Comparison of ENCODE assay signal across 8 mouse cellular contexts in genomic region chr5:43235997-43236396, GRCm38 (mm10). TPM values are rescaled to one million over a fixed set of nuclear protein-coding genes. Genes with fewer than 3 reads are reported as not detected.
DNase-seq lines count a peak whose midpoint lies in the region; ATAC-seq lines count a peak whose summit lies in the region.

No protein-coding gene starts in this region.

- peak overlapping the region; percentile 95 for H3K4me3 ChIP-seq in lung, embryonic 16.5 days (ENCODE audit: low read length)
- H3K4me3 ChIP-seq in forebrain, embryonic 11.5 days (ENCODE audit: low read depth, low read length): peak overlapping the region; percentile 82
- peak overlapping the region; percentile 98 for H3K4me3 ChIP-seq in neural tube, embryonic 15.5 days (replicated peaks)

- no peak overlapping the region for H3K27ac ChIP-seq in lung, embryonic 16.5 days (ENCODE audit: low read length)
- H3K27ac ChIP-seq in forebrain, embryonic 11.5 days (ENCODE audit: low read depth, low read length): no peak overlapping the region
- H3K27ac ChIP-seq in neural tube, embryonic 15.5 days (replicated peaks): peak overlapping the region; percentile 100; the same call in 1 of the 2 replicates

- H3K36me3 ChIP-seq in lung, embryonic 16.5 days (ENCODE audit: control insufficient read depth, insufficient read depth, low read length): no peaks in the 10 kb centered on the region
- no peaks in the 10 kb centered on the region for H3K36me3 ChIP-seq in forebrain, embryonic 11.5 days (ENCODE audit: control insufficient read depth, insufficient read depth, low read length)
- no peaks in the 10 kb centered on the region for H3K36me3 ChIP-seq in neural tube, embryonic 15.5 days

- peaks cover 8% of the 10 kb centered on the region; the same call in 1 of the 2 replicates for H3K4me1 ChIP-seq in lung, embryonic 16.5 days (replicated peaks; ENCODE audit: control insufficient read depth, insufficient read depth, low read length)
- H3K4me1 ChIP-seq in forebrain, embryonic 11.5 days (replicated peaks; ENCODE audit: control insufficient read depth, insufficient read depth, low read length): no peaks in the 10 kb centered on the region
- peaks cover 25% of the 10 kb centered on the region for H3K4me1 ChIP-seq in neural tube, embryonic 15.5 days

- ATAC-seq in lung, embryonic 16.5 days (ENCODE audit: low read depth): no peak
- ATAC-seq in forebrain, embryonic 11.5 days (replicated peaks; ENCODE audit: low FRiP score): no peak
- no peak for ATAC-seq in neural tube, embryonic 15.5 days (ENCODE audit: low FRiP score)

- H3K9me3 ChIP-seq in lung, embryonic 16.5 days (ENCODE audit: control insufficient read depth, low read length): no peaks in the 10 kb centered on the region
- no peaks in the 10 kb centered on the region for H3K9me3 ChIP-seq in forebrain, embryonic 11.5 days (ENCODE audit: control insufficient read depth, low read length)
- H3K9me3 ChIP-seq in neural tube, embryonic 15.5 days (replicated peaks): no peaks in the 10 kb centered on the region

- H3K27me3 ChIP-seq in lung, embryonic 16.5 days (ENCODE audit: control insufficient read depth, insufficient read depth, low read depth, low read length): no peaks in the 10 kb centered on the region
- peaks cover 3% of the 10 kb centered on the region; the same call in 1 of the 2 replicates for H3K27me3 ChIP-seq in forebrain, embryonic 11.5 days (ENCODE audit: control insufficient read depth, insufficient read depth, low read length)
- H3K27me3 ChIP-seq in neural tube, embryonic 15.5 days (replicated peaks): no peaks in the 10 kb centered on the region

- WGBS in lung, embryonic 16.5 days: 37% methylated on average over 5 of the region's 5 CpGs
- 37% methylated on average over 5 of the region's 5 CpGs for WGBS in forebrain, embryonic 11.5 days
- WGBS in neural tube, embryonic 15.5 days: 9% methylated on average over 5 of the region's 5 CpGs

- H3K9ac ChIP-seq in lung, embryonic 16.5 days (ENCODE audit: low read length): no peak overlapping the region
- H3K9ac ChIP-seq in forebrain, embryonic 11.5 days (ENCODE audit: low read length): no peak overlapping the region
- peak overlapping the region; percentile 100 for H3K9ac ChIP-seq in neural tube, embryonic 15.5 days (replicated peaks)

- peak overlapping the region; percentile 95 for H3K4me2 ChIP-seq in lung, embryonic 16.5 days (ENCODE audit: low read depth, low read length)
- peak overlapping the region; percentile 96; the same call in 1 of the 2 replicates for H3K4me2 ChIP-seq in forebrain, embryonic 11.5 days (ENCODE audit: low read depth, low read length, severe bottlenecking)
- H3K4me2 ChIP-seq in neural tube, embryonic 15.5 days: peak overlapping the region; percentile 72

- no peak for DNase-seq in lung, postnatal 10 days
- no peak for DNase-seq in forebrain, embryonic 11.5 days (ENCODE audit: low spot score)
- peak; percentile 10 for DNase-seq in kidney, postnatal 14 days
- no peak for DNase-seq in cerebellum, adult 11 months
- no peak for DNase-seq in c-Kit-positive CD71-positive TER-119-positive erythroid progenitor cells, embryonic 14.5 days (ENCODE audit: low spot score)
- DNase-seq in layer of hippocampus, postnatal 14 days (ENCODE audit: low spot score in 2 of 2): no peak

RNA-seq across cellular contexts. Expression of gene Cpeb2, which starts 3.0 kb away (rescaled TPM):
- polyA plus RNA-seq in lung, embryonic 16.5 days (2015; fragmentation: Nextera tagmentation; extraction: Ambion mirVana): 1.1 and 1.2 TPM in 2 replicates
- polyA plus RNA-seq in forebrain, embryonic 11.5 days (2014; fragmentation: Nextera tagmentation; extraction: Ambion mirVana): 2.8 and 3.4 TPM in 2 replicates
- 12.9 and 15.6 TPM in 2 replicates for polyA plus RNA-seq in neural tube, embryonic 15.5 days (2015; fragmentation: Nextera tagmentation; extraction: Ambion mirVana)
- 10 to 100 TPM; 52.4 to 57.3 TPM for total RNA-seq in layer of hippocampus, postnatal 14 days (2021)
